Mouse (Mus musculus) C2C12 (cell line): ENCODE data around the gene Kat2a.

Experiments
- CTCF ChIP-seq: IDR thresholded peaks from one replicate; pipeline ENCODE4 v1.5.1; 2011; ENCODE audit not compliant: control insufficient read depth, insufficient read depth, insufficient read length
- FOSL1 ChIP-seq: IDR thresholded peaks from one replicate; pipeline ENCODE4 v1.8.0; 2011; ENCODE audit warnings: mild to moderate bottlenecking, low read length; ENCODE audit not compliant: poor library complexity, insufficient read depth, severe bottlenecking
- MAX ChIP-seq: IDR thresholded peaks from one replicate; pipeline ENCODE4 v1.6.1; 2011; ENCODE audit warnings: mild to moderate bottlenecking, control low read depth
- MYOD1 ChIP-seq: IDR thresholded peaks from one replicate; pipeline ENCODE4 v1.6.1; 2011; ENCODE audit warnings: low read depth; ENCODE audit not compliant: control insufficient read depth, insufficient read length
- USF1 ChIP-seq: IDR thresholded peaks from one replicate; pipeline ENCODE4 v1.6.1; 2011; ENCODE audit warnings: low read depth, mild to moderate bottlenecking, control low read depth, moderate library complexity

DNA sequence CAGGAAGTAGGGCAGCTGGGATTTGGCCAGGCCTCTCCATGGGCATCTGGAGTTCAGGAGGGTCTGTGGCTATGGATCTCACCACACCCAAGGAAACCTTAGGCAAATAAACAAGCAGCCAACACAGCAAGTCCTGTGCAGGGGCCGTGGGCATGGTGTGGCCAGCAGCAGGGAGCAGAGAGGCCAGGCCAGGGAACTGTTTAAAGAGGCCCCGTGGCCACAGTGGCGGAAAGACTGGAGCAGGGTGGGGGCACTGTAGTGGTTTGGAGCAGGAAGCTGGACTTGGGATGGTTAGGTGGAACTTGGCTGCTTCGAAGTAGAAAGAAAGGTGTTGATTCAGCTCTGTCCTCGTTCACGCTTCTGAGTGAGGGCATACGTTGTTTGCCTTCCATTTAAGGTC, 25.0 kb downstream of the Kat2a start:
- TF ChIP-seq CTCF, result no peak
- TF ChIP-seq FOSL1, result no peak
- no peak for TF ChIP-seq MYOD1
- no peak for TF ChIP-seq MAX
- TF ChIP-seq USF1, result no peak
